In the genomic region with DNA sequence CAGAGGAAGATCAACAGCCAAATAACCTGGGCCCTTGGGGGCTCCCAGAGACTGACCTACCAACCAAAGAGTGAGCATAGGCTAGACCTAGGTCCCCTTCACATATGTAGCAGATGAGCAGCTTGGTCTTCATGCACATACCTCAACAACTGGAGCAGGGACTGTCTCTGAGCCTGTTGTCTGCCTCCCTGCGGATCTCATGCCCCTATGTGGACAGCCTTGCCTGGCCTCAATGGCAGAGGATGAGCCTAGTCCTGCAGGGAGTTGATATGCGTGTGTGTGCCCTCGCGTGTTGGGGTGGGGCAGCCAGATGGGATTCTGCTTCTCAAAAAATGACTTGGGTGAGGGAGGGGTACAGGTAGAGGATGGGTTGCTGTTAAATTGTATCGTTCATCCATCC, we compare ENCODE assay signal across 17 mouse cellular contexts.
DNase-seq lines count a peak whose midpoint lies in the region; ATAC-seq and TF ChIP-seq lines count a peak whose summit lies in the region.
"Had no signal": no experiment of that assay in that cellular context is flagged by ENCODE, and none has a peak within 500 bp of the region (broad histone marks: within the 10 kb centered on the region; RNA-seq: fewer than 3 reads in every experiment).

No protein-coding gene starts in this region.

- TF ChIP-seq CTCF in cortical plate, adult 2 months (IDR thresholded peaks at IDR 0.05; ENCODE audit: extremely low read depth, insufficient read depth, low read length) = no peak
- TF ChIP-seq CTCF in layer of hippocampus, adult 2 months (conservative IDR thresholded peaks at IDR 0.05) = no peak

- peak; percentile 6; the same call in 1 of the 2 replicates for TF ChIP-seq POLR2A in cortical plate, adult 2 months (IDR thresholded peaks at IDR 0.05; ENCODE audit: extremely low read depth, insufficient read depth, low read length)

- ATAC-seq in forebrain, embryonic 11.5 days (replicated peaks; ENCODE audit: low FRiP score) = peak; percentile 50; the same call in 1 of the 2 replicates
- ATAC-seq in limb, embryonic 11.5 days (ENCODE audit: insufficient number of reproducible peaks, low FRiP score, low TSS enrichment, low read depth) = peak; percentile 45; the same call in 1 of the 2 replicates
- ATAC-seq in hindbrain, embryonic 16.5 days = peak; percentile 61
- ATAC-seq: lung, postnatal 0 days had no signal

- no peaks in the 10 kb centered on the region for H3K4me1 ChIP-seq in forebrain, embryonic 11.5 days (replicated peaks; ENCODE audit: control insufficient read depth, insufficient read depth, low read length)
- no peaks in the 10 kb centered on the region for H3K4me1 ChIP-seq in forebrain, embryonic 10.5 days
- H3K4me1 ChIP-seq in limb, embryonic 11.5 days (ENCODE audit: control insufficient read depth, insufficient read depth, low read length) = no peaks in the 10 kb centered on the region
- no peaks in the 10 kb centered on the region for H3K4me1 ChIP-seq in limb, embryonic 10.5 days
- H3K4me1 ChIP-seq in cortical plate, adult 2 months (ENCODE audit: control insufficient read depth, insufficient read depth, low read length) = no peaks in the 10 kb centered on the region
- H3K4me1 ChIP-seq in hindbrain, embryonic 16.5 days (ENCODE audit: control insufficient read depth, insufficient read depth, low read depth, low read length) = no peaks in the 10 kb centered on the region
- H3K4me1 ChIP-seq: heart, embryonic 10.5 days; limb, embryonic 15.5 days had no signal

- H3K9me3 ChIP-seq in forebrain, embryonic 11.5 days (ENCODE audit: control insufficient read depth, low read length) = no peaks in the 10 kb centered on the region
- no peaks in the 10 kb centered on the region for H3K9me3 ChIP-seq in forebrain, embryonic 10.5 days
- H3K9me3 ChIP-seq in limb, embryonic 11.5 days (ENCODE audit: control insufficient read depth, low read length) = no peaks in the 10 kb centered on the region
- no peaks in the 10 kb centered on the region for H3K9me3 ChIP-seq in limb, embryonic 10.5 days (replicated peaks)
- no peaks in the 10 kb centered on the region for H3K9me3 ChIP-seq in hindbrain, embryonic 16.5 days (ENCODE audit: control insufficient read depth, low read length)
- H3K9me3 ChIP-seq: heart, embryonic 10.5 days; limb, embryonic 15.5 days had no signal

- H3K9ac ChIP-seq in forebrain, embryonic 11.5 days (ENCODE audit: low read length) = no peak overlapping the region
- no peak overlapping the region for H3K9ac ChIP-seq in limb, embryonic 11.5 days (ENCODE audit: low read length)
- H3K9ac ChIP-seq in hindbrain, embryonic 16.5 days (ENCODE audit: low read depth, low read length) = no peak overlapping the region
- H3K9ac ChIP-seq: limb, embryonic 15.5 days had no signal

- DNase-seq in forebrain, embryonic 11.5 days (ENCODE audit: low spot score) = no peak
- DNase-seq in forebrain, embryonic 10.5 days (ENCODE audit: extremely low spot score, low spot score) = no peak
- no peak for DNase-seq in limb, embryonic 11.5 days (ENCODE audit: low spot score)
- no peak for DNase-seq in limb, embryonic 10.5 days (ENCODE audit: low spot score)
- DNase-seq in layer of hippocampus, adult 2 months (ENCODE audit: low spot score in 2 of 2) = no peak
- DNase-seq in urinary bladder, postnatal 25 days (ENCODE audit: low spot score) = no peak
- DNase-seq: adrenal gland, adult 8-10 months; cerebellum, postnatal 25 days; heart, postnatal 4 days; kidney, postnatal 36 days; spleen, adult 18-20 months had no signal

- no peak overlapping the region for H3K4me2 ChIP-seq in forebrain, embryonic 11.5 days (ENCODE audit: low read depth, low read length, severe bottlenecking)
- no peak overlapping the region for H3K4me2 ChIP-seq in limb, embryonic 11.5 days (ENCODE audit: low read depth, severe bottlenecking)
- H3K4me2 ChIP-seq in hindbrain, embryonic 16.5 days (ENCODE audit: low read length) = no peak overlapping the region
- H3K4me2 ChIP-seq: limb, embryonic 15.5 days had no signal

- no peak overlapping the region for H3K4me3 ChIP-seq in forebrain, embryonic 11.5 days (ENCODE audit: low read depth, low read length)
- H3K4me3 ChIP-seq in forebrain, embryonic 10.5 days = no peak overlapping the region
- H3K4me3 ChIP-seq in limb, embryonic 11.5 days (ENCODE audit: low read depth, low read length) = no peak overlapping the region
- H3K4me3 ChIP-seq in limb, embryonic 10.5 days = no peak overlapping the region
- no peak overlapping the region for H3K4me3 ChIP-seq in cortical plate, adult 2 months (ENCODE audit: insufficient read depth, low read length)
- no peak overlapping the region for H3K4me3 ChIP-seq in hindbrain, embryonic 16.5 days (ENCODE audit: low read length)
- no peak overlapping the region for H3K4me3 ChIP-seq in layer of hippocampus, adult 2 months
- H3K4me3 ChIP-seq: heart, embryonic 10.5 days; limb, embryonic 15.5 days; myocyte had no signal

- no peak overlapping the region for H3K27ac ChIP-seq in forebrain, embryonic 11.5 days (ENCODE audit: low read depth, low read length)
- H3K27ac ChIP-seq in forebrain, embryonic 10.5 days = no peak overlapping the region
- no peak overlapping the region for H3K27ac ChIP-seq in limb, embryonic 11.5 days (replicated peaks; ENCODE audit: low read depth, low read length)
- H3K27ac ChIP-seq in limb, embryonic 10.5 days = no peak overlapping the region
- H3K27ac ChIP-seq in cortical plate, adult 2 months (ENCODE audit: insufficient read depth, low read length) = no peak overlapping the region
- no peak overlapping the region for H3K27ac ChIP-seq in hindbrain, embryonic 16.5 days (ENCODE audit: low read depth, low read length)
- no peak overlapping the region for H3K27ac ChIP-seq in layer of hippocampus, adult 2 months
- H3K27ac ChIP-seq: heart, embryonic 10.5 days; limb, embryonic 15.5 days had no signal

- 93% methylated on average over 5 of the region's 5 CpGs for WGBS in forebrain, embryonic 11.5 days
- WGBS in forebrain, embryonic 10.5 days = 95% methylated on average over 5 of the region's 5 CpGs
- 94% methylated on average over 5 of the region's 5 CpGs for WGBS in limb, embryonic 11.5 days
- 94% methylated on average over 5 of the region's 5 CpGs for WGBS in limb, embryonic 10.5 days
- 97% methylated on average over 5 of the region's 5 CpGs for WGBS in hindbrain, embryonic 16.5 days

- no peaks in the 10 kb centered on the region for H3K36me3 ChIP-seq in forebrain, embryonic 11.5 days (ENCODE audit: control insufficient read depth, insufficient read depth, low read length)
- H3K36me3 ChIP-seq in forebrain, embryonic 10.5 days (replicated peaks) = peaks cover 31% of the 10 kb centered on the region
- peaks cover 2% of the 10 kb centered on the region; the same call in 1 of the 2 replicates for H3K36me3 ChIP-seq in limb, embryonic 11.5 days (ENCODE audit: control insufficient read depth, insufficient read depth, low read length)
- H3K36me3 ChIP-seq in limb, embryonic 10.5 days = peaks cover 21% of the 10 kb centered on the region
- no peaks in the 10 kb centered on the region for H3K36me3 ChIP-seq in hindbrain, embryonic 16.5 days (ENCODE audit: control insufficient read depth, insufficient read depth, low read length)

- no peaks in the 10 kb centered on the region for H3K27me3 ChIP-seq in forebrain, embryonic 11.5 days (ENCODE audit: control insufficient read depth, insufficient read depth, low read length)
- no peaks in the 10 kb centered on the region for H3K27me3 ChIP-seq in forebrain, embryonic 10.5 days (ENCODE audit: poor library complexity, severe bottlenecking)
- no peaks in the 10 kb centered on the region for H3K27me3 ChIP-seq in limb, embryonic 11.5 days (ENCODE audit: control insufficient read depth, insufficient read depth, low read length)
- H3K27me3 ChIP-seq in limb, embryonic 10.5 days (ENCODE audit: low read depth, poor library complexity, severe bottlenecking) = no peaks in the 10 kb centered on the region
- H3K27me3 ChIP-seq in hindbrain, embryonic 16.5 days (replicated peaks; ENCODE audit: control insufficient read depth, insufficient read depth, low read length) = no peaks in the 10 kb centered on the region
- H3K27me3 ChIP-seq: limb, embryonic 15.5 days had no signal
